Mouse (Mus musculus): Measurements from ENCODE around the gene Cebpg.

Gene Cebpg

GRCm38 (mm10) chr7:35056436-35056864 is at the start of gene Cebpg:
Cebpg (minus strand) TSS chr7:35056573.
- DNase-seq (ENCODE audit: inconsistent age in 2 of 2, low spot score in 1 of 2): peak; percentile 97 to 99

GRCm38 (mm10) chr7:35099528-35099927 is 43.2 kb upstream of the Cebpg start:
- DNase-seq (ENCODE audit: inconsistent age in 2 of 2, low spot score in 1 of 2): no peak

GRCm38 (mm10) chr7:35098777-35099176 is 42.4 kb upstream of the Cebpg start:
- peak in 1 of 2 experiments; percentile 25 for DNase-seq (ENCODE audit: inconsistent age in 2 of 2, low spot score in 1 of 2)

GRCm38 (mm10) chr7:35094975-35095678 is 38.8 kb upstream of the Cebpg start:
- DNase-seq (ENCODE audit: inconsistent age in 2 of 2, low spot score in 1 of 2): no peak

- peak in 1 of 2 experiments; percentile 52 for DNase-seq (ENCODE audit: inconsistent age in 2 of 2, low spot score in 1 of 2)
These were observed 34.2 kb upstream of the Cebpg start for GRCm38 (mm10) chr7:35090550-35090949.

GRCm38 (mm10) chr7:35086271-35086861 is 30.0 kb upstream of the Cebpg start:
- DNase-seq (ENCODE audit: inconsistent age in 2 of 2, low spot score in 1 of 2): peak in 1 of 2 experiments; percentile 58

GRCm38 (mm10) chr7:35084565-35085360 is 28.4 kb upstream of the Cebpg start:
- no peak for DNase-seq (ENCODE audit: inconsistent age in 2 of 2, low spot score in 1 of 2)

GRCm38 (mm10) chr7:35081406-35082104 is 25.2 kb upstream of the Cebpg start:
- DNase-seq (ENCODE audit: inconsistent age in 2 of 2, low spot score in 1 of 2): peak in 1 of 2 experiments; percentile 59

- DNase-seq (ENCODE audit: inconsistent age in 2 of 2, low spot score in 1 of 2): peak; percentile 50 to 82
These were observed 24.5 kb upstream of the Cebpg start for GRCm38 (mm10) chr7:35080843-35081338.

GRCm38 (mm10) chr7:35076645-35077044 is 20.3 kb upstream of the Cebpg start:
- DNase-seq (ENCODE audit: inconsistent age in 2 of 2, low spot score in 1 of 2): peak; percentile 84 to 93

GRCm38 (mm10) chr7:35066640-35067212 is 10.4 kb upstream of the Cebpg start:
- DNase-seq (ENCODE audit: inconsistent age in 2 of 2, low spot score in 1 of 2): no peak

- no peak for DNase-seq (ENCODE audit: inconsistent age in 2 of 2, low spot score in 1 of 2)
These were observed 9.6 kb upstream of the Cebpg start for GRCm38 (mm10) chr7:35065958-35066357.

GRCm38 (mm10) chr7:35064286-35065258 is 8.2 kb upstream of the Cebpg start:
- DNase-seq (ENCODE audit: inconsistent age in 2 of 2, low spot score in 1 of 2): peak; percentile 61 to 62

GRCm38 (mm10) chr7:35059467-35059866 is 3.1 kb upstream of the Cebpg start:
- no peak for DNase-seq (ENCODE audit: inconsistent age in 2 of 2, low spot score in 1 of 2)

GRCm38 (mm10) chr7:35058329-35058728 is 2.0 kb upstream of the Cebpg start:
- DNase-seq (ENCODE audit: inconsistent age in 2 of 2, low spot score in 1 of 2): no peak

GRCm38 (mm10) chr7:35057569-35057968 is 1.2 kb upstream of the Cebpg start:
- DNase-seq (ENCODE audit: inconsistent age in 2 of 2, low spot score in 1 of 2): no peak

GRCm38 (mm10) chr7:35056999-35057398 is 626 bp upstream of the Cebpg start:
- DNase-seq (ENCODE audit: inconsistent age in 2 of 2, low spot score in 1 of 2): peak in 1 of 2 experiments; percentile 72

- peak; percentile 80 to 91 for DNase-seq (ENCODE audit: inconsistent age in 2 of 2, low spot score in 1 of 2)
These were observed 546 bp downstream of the Cebpg start for GRCm38 (mm10) chr7:35055619-35056435.

All from adrenal gland, adult (tissue).